Mouse (Mus musculus): ENCODE results near the gene Gm6583. TPM values are rescaled to one million over a fixed set of nuclear protein-coding genes. Genes with fewer than 3 reads are reported as not detected.

Gm6583 gene
- total RNA-seq, 2 experiments from 2014 or later = not detected

- no peak for DNase-seq
- intact Hi-C loops (cut with DNase I) = no loop called here
Measured at GRCm38 (mm10) chr5:112370236-112370813, 14.5 kb upstream of the Gm6583 start.

GRCm38 (mm10) chr5:112369326-112369725 lies 13.5 kb upstream of the Gm6583 start:
- DNase-seq = no peak
- intact Hi-C loops (cut with DNase I) = no loop called here

- intact Hi-C loops (cut with DNase I) = no loop called here
- no peak for DNase-seq
Measured at GRCm38 (mm10) chr5:112368666-112369065, 12.8 kb upstream of the Gm6583 start.

GRCm38 (mm10) chr5:112367929-112368328 lies 12.1 kb upstream of the Gm6583 start:
- intact Hi-C loops (cut with DNase I) = no loop called here
- no peak for DNase-seq

- DNase-seq = no peak
- intact Hi-C loops (cut with DNase I) = no loop called here
Measured at GRCm38 (mm10) chr5:112367338-112367737, 11.5 kb upstream of the Gm6583 start.

GRCm38 (mm10) chr5:112366879-112367278 lies 11.0 kb upstream of the Gm6583 start:
- intact Hi-C loops (cut with DNase I) = no loop called here
- DNase-seq = no peak

- intact Hi-C loops (cut with DNase I) = no loop called here
- DNase-seq = no peak
Measured at GRCm38 (mm10) chr5:112364184-112364797, 8.5 kb upstream of the Gm6583 start.

- intact Hi-C loops (cut with DNase I) = no loop called here
- no peak for DNase-seq
Measured at GRCm38 (mm10) chr5:112360077-112360476, 4.2 kb upstream of the Gm6583 start.

GRCm38 (mm10) chr5:112359520-112359919 lies 3.7 kb upstream of the Gm6583 start:
- no peak for DNase-seq
- intact Hi-C loops (cut with DNase I) = loop anchor here (10.0 kb wide), 1 partner anchor 715 kb away; the partner anchor contains the start of gene Crybb2

- intact Hi-C loops (cut with DNase I) = loop anchor here (10.0 kb wide), 1 partner anchor 718 kb away; the partner anchor contains the start of gene Crybb2
- DNase-seq = no peak
Measured at GRCm38 (mm10) chr5:112356322-112356721, 489 bp upstream of the Gm6583 start.

- no peak for DNase-seq
- intact Hi-C loops (cut with DNase I) = loop anchor here (10.0 kb wide), 1 partner anchor 719 kb away; the partner anchor contains the start of gene Crybb2
Measured at GRCm38 (mm10) chr5:112355493-112355892, 340 bp downstream of the Gm6583 start.

GRCm38 (mm10) chr5:112349169-112349568 lies 6.7 kb downstream of the Gm6583 start:
- intact Hi-C loops (cut with DNase I) = no loop called here
- DNase-seq = no peak

- DNase-seq = no peak
- intact Hi-C loops (cut with DNase I) = no loop called here
Measured at GRCm38 (mm10) chr5:112346211-112346965, 9.4 kb downstream of the Gm6583 start.

- intact Hi-C loops (cut with DNase I) = loop anchor here (5.0 kb wide), 1 partner anchor 67 kb away; the partner anchor contains the start of gene Tpst2
- DNase-seq = no peak
Measured at GRCm38 (mm10) chr5:112344092-112344960, 11.5 kb downstream of the Gm6583 start.

- intact Hi-C loops (cut with DNase I) = loop anchor here (2.0 to 5.0 kb wide), 2 partner anchors 16 to 66 kb away; partner anchors contain the start of genes Tfip11 and Tpst2
- no peak for DNase-seq
Measured at GRCm38 (mm10) chr5:112343205-112343595, 12.6 kb downstream of the Gm6583 start.

- intact Hi-C loops (cut with DNase I) = loop anchor here (2.0 to 5.0 kb wide), 2 partner anchors 16 to 65 kb away; partner anchors contain the start of genes Tfip11 and Tpst2
- DNase-seq = peak; percentile 65 to 79
Measured at GRCm38 (mm10) chr5:112342463-112343204, 13.2 kb downstream of the Gm6583 start, which contains the start of the genes Srrd and Hps4. Gene Srrd, minus strand, starts transcription at chr5:112343040. Gene Hps4, plus strand, starts transcription at chr5:112343083.

GRCm38 (mm10) chr5:112339215-112339614 lies 16.6 kb downstream of the Gm6583 start:
- intact Hi-C loops (cut with DNase I) = no loop called here
- no peak for DNase-seq

- intact Hi-C loops (cut with DNase I) = no loop called here
Measured at GRCm38 (mm10) chr5:112337004-112337403, 18.8 kb downstream of the Gm6583 start.

GRCm38 (mm10) chr5:112335473-112335872 lies 20.4 kb downstream of the Gm6583 start:
- DNase-seq = no peak
- intact Hi-C loops (cut with DNase I) = loop anchor here (1.0 kb wide), 1 partner anchor 95 kb away; no protein-coding TSS in a partner anchor

More at GRCm38 (mm10) chr5:112337004-112337403, 18.8 kb downstream of the Gm6583 start:
- DNase-seq = no peak
